Mouse (Mus musculus): ENCODE data around the gene Nt5dc2. TPM values are rescaled to one million over a fixed set of nuclear protein-coding genes. Genes with fewer than 3 reads are reported as not detected.

Gene Nt5dc2
- polyA plus RNA-seq, 1 experiment, result 141 TPM

- TF ChIP-seq POLR2A (IDR thresholded peaks at IDR 0.05; ENCODE audit: insufficient read depth, low read length) (no peak), EP300 (IDR thresholded peaks at IDR 0.05; ENCODE audit: insufficient read depth, low read depth, low read length) (no peak), CTCF (IDR thresholded peaks at IDR 0.05; ENCODE audit: low read depth, low read length) (no peak)
- peaks cover 27% of the 10 kb centered on the region for H3K36me3 ChIP-seq (ENCODE audit: control insufficient read depth, insufficient read depth, low read length, poor library complexity, severe bottlenecking)
- no peaks in the 10 kb centered on the region for H3K9me3 ChIP-seq (replicated peaks; ENCODE audit: control insufficient read depth, insufficient read depth, low read length, poor library complexity, severe bottlenecking)
- H3K27me3 ChIP-seq (ENCODE audit: control insufficient read depth, insufficient read depth, low read length, poor library complexity, severe bottlenecking), result no peaks in the 10 kb centered on the region
- H3K4me1 ChIP-seq (ENCODE audit: control insufficient read depth, insufficient read depth, low read length), result no peaks in the 10 kb centered on the region
- no peak overlapping the region for H3K9ac ChIP-seq (ENCODE audit: low read depth, poor library complexity, severe bottlenecking)
- H3K4me3 ChIP-seq (ENCODE audit: low read depth, low read length), result no peak overlapping the region
- H3K27ac ChIP-seq (ENCODE audit: insufficient read depth, low read length), result no peak overlapping the region
Observed at GRCm38 (mm10) chr14:31170963-31171362, 40.1 kb downstream of the Nt5dc2 start.

GRCm38 (mm10) chr14:31171386-31171785 lies 40.5 kb downstream of the Nt5dc2 start:
- Histone ChIP-seq H3K27ac (ENCODE audit: insufficient read depth, low read length) (no peak overlapping the region), H3K4me3 (ENCODE audit: low read depth, low read length) (no peak overlapping the region), H3K36me3 (ENCODE audit: control insufficient read depth, insufficient read depth, low read length, poor library complexity, severe bottlenecking) (peaks cover 27% of the 10 kb centered on the region), H3K9me3 (replicated peaks; ENCODE audit: control insufficient read depth, insufficient read depth, low read length, poor library complexity, severe bottlenecking) (no peaks in the 10 kb centered on the region), H3K9ac (ENCODE audit: low read depth, poor library complexity, severe bottlenecking) (no peak overlapping the region), H3K4me1 (ENCODE audit: control insufficient read depth, insufficient read depth, low read length) (no peaks in the 10 kb centered on the region), H3K27me3 (ENCODE audit: control insufficient read depth, insufficient read depth, low read length, poor library complexity, severe bottlenecking) (no peaks in the 10 kb centered on the region)
- TF ChIP-seq CTCF (IDR thresholded peaks at IDR 0.05; ENCODE audit: low read depth, low read length) (no peak), POLR2A (IDR thresholded peaks at IDR 0.05; ENCODE audit: insufficient read depth, low read length) (no peak), EP300 (IDR thresholded peaks at IDR 0.05; ENCODE audit: insufficient read depth, low read depth, low read length) (no peak)

GRCm38 (mm10) chr14:31171821-31172220 lies 41.0 kb downstream of the Nt5dc2 start:
- Histone ChIP-seq H3K27ac (ENCODE audit: insufficient read depth, low read length) (no peak overlapping the region), H3K9ac (ENCODE audit: low read depth, poor library complexity, severe bottlenecking) (no peak overlapping the region), H3K36me3 (ENCODE audit: control insufficient read depth, insufficient read depth, low read length, poor library complexity, severe bottlenecking) (peaks cover 27% of the 10 kb centered on the region), H3K4me3 (ENCODE audit: low read depth, low read length) (no peak overlapping the region), H3K27me3 (ENCODE audit: control insufficient read depth, insufficient read depth, low read length, poor library complexity, severe bottlenecking) (no peaks in the 10 kb centered on the region), H3K4me1 (ENCODE audit: control insufficient read depth, insufficient read depth, low read length) (no peaks in the 10 kb centered on the region), H3K9me3 (replicated peaks; ENCODE audit: control insufficient read depth, insufficient read depth, low read length, poor library complexity, severe bottlenecking) (no peaks in the 10 kb centered on the region)
- TF ChIP-seq EP300 (IDR thresholded peaks at IDR 0.05; ENCODE audit: insufficient read depth, low read depth, low read length) (no peak), POLR2A (IDR thresholded peaks at IDR 0.05; ENCODE audit: insufficient read depth, low read length) (no peak), CTCF (IDR thresholded peaks at IDR 0.05; ENCODE audit: low read depth, low read length) (no peak)

GRCm38 (mm10) chr14:31172781-31173455 lies 42.1 kb downstream of the Nt5dc2 start:
- Histone ChIP-seq H3K4me3 (ENCODE audit: low read depth, low read length) (no peak overlapping the region), H3K4me1 (ENCODE audit: control insufficient read depth, insufficient read depth, low read length) (no peaks in the 10 kb centered on the region), H3K9me3 (replicated peaks; ENCODE audit: control insufficient read depth, insufficient read depth, low read length, poor library complexity, severe bottlenecking) (no peaks in the 10 kb centered on the region), H3K36me3 (ENCODE audit: control insufficient read depth, insufficient read depth, low read length, poor library complexity, severe bottlenecking) (peaks cover 27% of the 10 kb centered on the region), H3K9ac (ENCODE audit: low read depth, poor library complexity, severe bottlenecking) (no peak overlapping the region), H3K27me3 (ENCODE audit: control insufficient read depth, insufficient read depth, low read length, poor library complexity, severe bottlenecking) (no peaks in the 10 kb centered on the region), H3K27ac (ENCODE audit: insufficient read depth, low read length) (no peak overlapping the region)
- TF ChIP-seq CTCF (IDR thresholded peaks at IDR 0.05; ENCODE audit: low read depth, low read length) (no peak), POLR2A (IDR thresholded peaks at IDR 0.05; ENCODE audit: insufficient read depth, low read length) (no peak), EP300 (IDR thresholded peaks at IDR 0.05; ENCODE audit: insufficient read depth, low read depth, low read length) (no peak)

GRCm38 (mm10) chr14:31173537-31173936 lies 42.7 kb downstream of the Nt5dc2 start:
- no peaks in the 10 kb centered on the region for H3K9me3 ChIP-seq (replicated peaks; ENCODE audit: control insufficient read depth, insufficient read depth, low read length, poor library complexity, severe bottlenecking)
- no peaks in the 10 kb centered on the region for H3K4me1 ChIP-seq (ENCODE audit: control insufficient read depth, insufficient read depth, low read length)
- TF ChIP-seq CTCF (IDR thresholded peaks at IDR 0.05; ENCODE audit: low read depth, low read length), result no peak
- TF ChIP-seq EP300 (IDR thresholded peaks at IDR 0.05; ENCODE audit: insufficient read depth, low read depth, low read length), result no peak
- TF ChIP-seq POLR2A (IDR thresholded peaks at IDR 0.05; ENCODE audit: insufficient read depth, low read length), result no peak
- peaks cover 27% of the 10 kb centered on the region for H3K36me3 ChIP-seq (ENCODE audit: control insufficient read depth, insufficient read depth, low read length, poor library complexity, severe bottlenecking)
- H3K27ac ChIP-seq (ENCODE audit: insufficient read depth, low read length), result no peak overlapping the region
- H3K9ac ChIP-seq (ENCODE audit: low read depth, poor library complexity, severe bottlenecking), result no peak overlapping the region
- H3K27me3 ChIP-seq (ENCODE audit: control insufficient read depth, insufficient read depth, low read length, poor library complexity, severe bottlenecking), result no peaks in the 10 kb centered on the region
- no peak overlapping the region for H3K4me3 ChIP-seq (ENCODE audit: low read depth, low read length)

GRCm38 (mm10) chr14:31177287-31177686 lies 46.4 kb downstream of the Nt5dc2 start:
- H3K4me1 ChIP-seq (ENCODE audit: control insufficient read depth, insufficient read depth, low read length), result no peaks in the 10 kb centered on the region
- H3K27ac ChIP-seq (ENCODE audit: insufficient read depth, low read length), result no peak overlapping the region
- peaks cover 26% of the 10 kb centered on the region for H3K36me3 ChIP-seq (ENCODE audit: control insufficient read depth, insufficient read depth, low read length, poor library complexity, severe bottlenecking)
- H3K4me3 ChIP-seq (ENCODE audit: low read depth, low read length), result peak overlapping the region; percentile 17
- no peaks in the 10 kb centered on the region for H3K27me3 ChIP-seq (ENCODE audit: control insufficient read depth, insufficient read depth, low read length, poor library complexity, severe bottlenecking)
- no peak for TF ChIP-seq POLR2A (IDR thresholded peaks at IDR 0.05; ENCODE audit: insufficient read depth, low read length)
- TF ChIP-seq EP300 (IDR thresholded peaks at IDR 0.05; ENCODE audit: insufficient read depth, low read depth, low read length), result no peak
- no peak for TF ChIP-seq CTCF (IDR thresholded peaks at IDR 0.05; ENCODE audit: low read depth, low read length)
- no peak overlapping the region for H3K9ac ChIP-seq (ENCODE audit: low read depth, poor library complexity, severe bottlenecking)
- no peaks in the 10 kb centered on the region for H3K9me3 ChIP-seq (replicated peaks; ENCODE audit: control insufficient read depth, insufficient read depth, low read length, poor library complexity, severe bottlenecking)
